Mouse (Mus musculus): ENCODE measurements at regions not wholly inside any gene's neighbourhood (a gene's known extent, or its start where the extent isn't known, plus 50 kb on each side); places are given as distances from the start of the nearest gene placed in this dataset.

DNA sequence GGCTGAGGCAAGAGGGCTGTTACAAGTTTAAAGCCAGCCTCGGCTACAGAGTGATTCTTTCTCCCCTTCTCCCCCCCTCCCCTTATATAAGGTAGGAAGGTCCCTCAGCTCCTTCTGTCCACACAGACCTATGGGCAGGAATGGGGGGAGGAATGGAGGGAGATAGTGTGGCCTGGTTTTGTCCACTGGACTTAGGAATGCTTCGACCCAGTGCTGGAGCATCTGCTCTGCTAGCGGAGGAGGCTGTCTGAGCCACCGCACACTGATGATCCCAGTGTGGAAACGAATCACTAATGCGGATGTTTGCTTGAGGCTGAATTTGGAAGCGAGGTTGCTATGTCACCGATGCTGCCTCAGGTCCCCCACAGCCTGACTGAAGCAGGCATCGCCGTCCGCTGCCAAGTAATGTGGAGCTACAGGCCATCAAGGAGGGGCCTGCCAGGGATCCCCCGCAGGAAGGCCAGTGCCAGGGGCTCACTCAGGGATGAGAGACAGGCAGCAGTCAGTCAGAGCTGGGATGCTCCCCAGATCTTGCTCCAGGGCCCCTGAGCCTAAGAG is 67.1 kb upstream of the Ctnnb1 start:
- no peak for DNase-seq (ENCODE audit: low spot score in 2 of 2)

DNA sequence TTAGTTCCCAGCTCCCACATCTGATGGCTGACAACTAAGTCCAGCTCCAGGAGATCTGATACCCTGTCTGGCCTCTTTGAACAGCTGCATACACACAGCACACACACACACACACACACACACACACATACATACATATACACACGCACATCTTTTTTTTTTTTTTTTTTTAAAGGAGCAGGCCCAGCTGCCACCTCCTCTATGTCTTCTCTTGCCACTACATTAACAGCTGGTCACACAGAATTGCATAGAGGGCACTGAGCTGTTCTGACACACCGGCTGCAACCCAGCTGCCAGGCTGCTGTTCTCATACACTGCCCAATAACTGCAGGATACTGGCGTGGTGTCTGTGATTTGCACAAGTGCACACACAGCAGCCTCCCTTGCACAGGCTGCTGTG is 64.6 kb upstream of the Ctnnb1 start:
- DNase-seq (ENCODE audit: low spot score in 2 of 2): no peak

DNA sequence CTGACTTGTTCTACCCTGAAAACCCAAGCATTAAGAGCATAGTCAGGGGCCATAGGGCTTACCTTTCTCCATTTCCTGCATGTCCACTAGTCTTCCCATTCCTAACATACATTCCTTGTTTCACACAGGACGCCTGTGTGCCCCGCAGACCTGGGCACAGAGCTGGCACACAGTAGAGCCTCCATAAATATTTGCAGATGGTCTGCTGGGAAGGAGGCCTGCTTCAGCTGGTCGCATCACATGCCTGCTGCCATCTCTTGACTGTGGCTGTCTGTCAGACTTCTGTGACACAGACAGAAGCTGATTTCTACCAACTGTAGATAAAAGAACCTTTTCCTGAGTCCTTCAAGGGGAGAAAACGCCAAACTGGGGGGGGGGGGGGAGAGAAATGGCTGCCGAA is 62.8 kb upstream of the Ctnnb1 start:
- DNase-seq (ENCODE audit: low spot score in 2 of 2): no peak

DNA sequence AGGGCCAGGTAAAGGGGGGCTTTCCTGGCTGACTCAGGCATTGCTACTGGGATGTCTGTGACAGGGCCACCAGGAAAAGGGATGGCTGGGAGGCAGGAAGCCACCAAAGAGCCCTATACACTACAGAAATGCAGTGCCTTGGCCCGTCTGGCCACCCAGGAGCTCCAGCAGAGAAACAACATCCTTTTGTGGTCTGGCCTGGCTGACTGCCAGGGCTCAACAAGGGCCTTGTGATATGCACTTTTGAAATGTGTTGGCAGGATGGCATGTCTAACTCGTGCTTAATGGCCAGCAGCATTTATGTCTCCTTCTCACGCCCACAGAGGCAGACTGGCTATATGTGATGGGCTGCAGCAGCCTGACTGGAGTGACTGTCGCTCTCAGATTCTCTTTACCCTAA is 62.3 kb upstream of the Ctnnb1 start:
- no peak for DNase-seq (ENCODE audit: low spot score in 2 of 2)

DNA sequence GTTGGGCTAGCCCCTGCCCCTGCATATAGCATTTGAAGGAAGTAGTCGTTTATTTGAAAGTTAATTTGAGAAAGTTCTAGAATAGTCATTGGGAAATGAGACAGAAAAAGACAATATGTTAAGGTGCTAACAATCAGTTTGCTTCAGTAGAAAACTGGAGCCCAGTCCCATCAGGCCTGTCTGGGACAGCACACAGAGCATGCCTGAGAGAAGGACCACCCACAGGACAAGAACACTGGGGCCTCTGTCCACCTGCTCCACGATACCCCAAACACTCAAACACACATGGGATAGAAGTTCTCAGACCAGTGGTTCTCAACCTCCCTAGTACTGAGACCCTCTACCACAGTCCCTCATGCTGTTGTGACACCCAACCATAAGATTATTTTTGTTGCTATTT is 61.2 kb upstream of the Ctnnb1 start:
- DNase-seq (ENCODE audit: low spot score in 2 of 2): no peak

DNA sequence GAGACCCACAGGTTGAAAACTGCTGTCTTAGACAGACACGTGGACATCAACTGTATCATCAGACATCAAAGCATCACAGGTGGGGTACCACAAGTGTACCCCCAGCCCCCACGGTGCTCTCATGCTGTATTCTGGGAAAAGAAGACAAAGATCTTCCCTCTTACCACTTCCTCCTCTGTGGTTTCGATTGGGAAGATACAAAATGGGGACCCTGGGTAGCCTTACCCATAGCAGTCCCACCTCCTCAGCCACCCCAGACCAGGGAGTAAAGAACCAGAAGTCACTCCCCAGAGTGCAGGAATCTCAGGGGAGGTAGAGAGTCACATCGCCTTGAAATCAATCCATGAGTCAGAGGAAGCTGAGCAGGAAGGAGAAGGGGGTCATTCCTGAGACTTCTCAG is 60.7 kb upstream of the Ctnnb1 start:
- DNase-seq (ENCODE audit: low spot score in 2 of 2): no peak

DNA sequence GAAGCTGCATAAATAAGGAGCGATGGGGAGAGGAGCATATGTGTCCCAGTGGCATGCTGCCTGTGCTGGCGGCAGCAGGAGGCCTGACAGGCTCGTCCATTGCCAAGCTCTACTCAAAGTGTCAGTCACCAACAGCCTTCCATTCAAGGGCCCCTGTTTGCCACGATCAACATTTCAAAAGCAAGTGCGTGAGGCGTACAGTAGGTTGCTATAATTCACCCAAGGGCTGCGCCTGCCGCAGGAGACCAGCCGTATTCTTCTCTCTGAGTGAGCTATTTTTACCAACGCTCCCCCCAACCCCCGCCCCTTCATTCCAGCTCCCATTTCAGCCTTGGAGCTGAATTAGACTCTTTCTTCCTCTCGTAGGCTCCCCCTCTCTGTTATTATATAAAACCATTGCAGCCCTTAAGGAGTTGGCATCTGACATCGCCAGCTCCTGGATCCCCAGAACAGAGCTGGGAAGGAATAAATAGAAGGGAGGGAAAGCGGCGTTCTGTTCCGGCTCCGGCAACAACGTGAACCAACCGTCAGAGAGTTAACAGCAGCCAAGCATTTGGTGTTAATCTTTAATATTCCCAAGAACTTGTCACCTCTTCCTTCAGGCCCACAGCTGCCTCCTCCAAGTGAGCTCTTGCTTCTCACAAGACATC is 59.5 kb upstream of the Ctnnb1 start:
- DNase-seq (ENCODE audit: low spot score in 2 of 2): peak; percentile 38 to 50

DNA sequence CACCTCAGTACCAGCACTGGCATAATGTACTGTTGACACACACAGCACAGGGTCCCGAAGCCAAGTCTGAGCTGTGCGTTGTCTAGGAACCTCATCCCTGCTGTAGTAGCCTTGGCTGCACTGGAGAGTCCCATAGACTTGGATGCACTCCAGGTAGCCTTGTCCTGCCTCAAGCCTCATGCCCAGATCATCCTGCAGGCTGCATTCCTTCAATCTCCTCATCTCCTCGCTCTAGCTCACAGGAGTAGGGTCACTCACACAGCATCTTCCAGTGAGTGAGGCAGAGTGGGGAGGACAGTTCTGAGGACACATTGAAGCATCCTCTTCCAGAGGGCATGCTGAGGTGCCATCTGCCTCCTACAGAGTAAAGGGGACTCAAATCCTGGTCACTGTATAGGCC is 55.7 kb upstream of the Ctnnb1 start:
- DNase-seq (ENCODE audit: low spot score in 2 of 2): no peak

DNA sequence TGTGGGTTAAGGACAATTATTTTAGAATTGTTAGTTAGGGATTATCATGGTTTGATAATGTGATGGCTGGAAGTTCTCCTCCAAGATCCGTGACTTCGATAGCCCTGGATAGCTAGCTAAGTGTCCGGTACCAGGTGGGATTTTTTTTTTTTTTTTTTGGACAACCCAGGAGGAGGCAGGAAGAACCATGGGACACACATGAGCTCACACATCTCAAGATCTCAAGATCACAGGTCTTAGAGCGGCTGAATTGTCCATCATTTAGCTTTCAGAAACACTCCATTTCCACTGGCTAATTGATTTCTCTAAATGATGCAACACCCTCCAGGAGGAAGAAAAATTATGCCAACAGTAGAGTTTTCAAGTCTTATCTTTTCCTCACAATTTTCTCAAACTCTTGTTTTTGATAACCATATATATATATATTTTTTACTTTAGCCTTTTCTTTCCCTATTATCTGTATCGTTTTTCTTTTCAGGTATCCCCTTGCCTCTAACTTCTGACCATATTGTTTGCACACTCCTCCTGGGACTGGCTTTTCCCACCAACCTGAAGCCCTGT is 54.5 kb upstream of the Ctnnb1 start:
- DNase-seq (ENCODE audit: low spot score in 2 of 2): no peak

DNA sequence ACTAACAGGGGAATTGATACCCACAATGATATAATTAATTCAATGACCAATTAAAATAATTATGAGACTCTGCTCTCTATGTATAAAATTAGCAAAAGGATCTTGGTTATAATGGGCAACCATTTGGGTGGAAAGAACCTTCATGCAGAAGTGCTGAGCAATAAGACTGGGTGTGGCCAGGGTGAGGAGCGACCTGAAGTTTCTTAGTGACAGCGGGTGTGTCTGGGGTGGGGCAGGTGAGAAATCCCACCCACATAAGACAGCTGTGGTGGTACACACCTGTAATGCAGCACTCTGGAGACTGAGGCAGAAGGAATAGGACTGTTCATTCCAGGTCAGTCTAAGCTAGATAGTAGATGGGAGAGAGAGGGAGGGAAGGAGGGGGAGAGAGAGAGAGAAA is 51.9 kb upstream of the Ctnnb1 start:
- DNase-seq (ENCODE audit: low spot score in 2 of 2): no peak
